Mouse (Mus musculus): ENCODE data around the gene Olfr1377.
"Not testable (repeated sequence)": the region's sequence is repeated elsewhere in the genome, so short reads cannot be mapped to it uniquely, and the experiment has no call there.

DNA sequence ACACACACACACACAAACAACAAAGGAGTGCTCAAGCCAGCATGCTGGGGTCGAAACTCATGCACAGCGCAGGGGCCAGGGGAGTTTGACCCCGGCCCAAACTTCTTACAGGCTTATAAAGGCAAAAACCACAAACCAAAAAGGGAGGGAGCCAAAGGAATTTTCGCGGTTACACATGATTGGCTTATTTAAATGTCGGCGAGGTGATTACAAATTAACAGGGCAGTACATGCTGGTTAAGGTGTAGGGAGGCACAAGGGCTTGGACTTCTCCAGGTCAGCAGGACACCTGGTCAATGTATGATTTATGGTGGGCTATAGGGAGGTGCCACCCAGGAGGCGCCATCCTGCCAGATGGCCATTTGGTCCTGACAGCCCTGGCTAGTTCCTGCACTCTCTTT is 47.6 kb downstream of the Olfr1377 start:
- not testable (repeated sequence) for TF ChIP-seq CTCF (IDR thresholded peaks at IDR 0.05; ENCODE audit: low read depth, low read length); POLR2A (IDR thresholded peaks at IDR 0.05; ENCODE audit: insufficient read depth, low read length); EP300 (IDR thresholded peaks at IDR 0.05; ENCODE audit: insufficient read depth, low read depth, low read length)

Measured in ES-Bruce4 (cell line).